Mouse (Mus musculus) spleen, adult 2 months (tissue): ENCODE data around the gene Gm20388.

Experiments
- CTCF ChIP-seq: fragments of 200-500 bp; IDR thresholded peaks from 2 replicates; pipeline ENCODE4 v1.5.1; 2011; ENCODE audit warnings: mild to moderate bottlenecking, inconsistent platforms; ENCODE audit not compliant: insufficient read depth, insufficient read length, insufficient replicate concordance; ENCODE audit errors: extremely low read depth
- POLR2A ChIP-seq: fragments of 200-500 bp; IDR thresholded peaks from 2 replicates; pipeline ENCODE4 v1.6.1; 2011; ENCODE audit warnings: low read depth, low read length, inconsistent platforms

- TF ChIP-seq CTCF (no peak), POLR2A (no peak)
These were observed 720.2 kb downstream of the Gm20388 start for GRCm38 (mm10) chr8:120630848-120631247.
